Mouse (Mus musculus) limb, embryonic 10.5 days (tissue): Measurements from ENCODE around the gene Chd3. TPM values are rescaled to one million over a fixed set of nuclear protein-coding genes. Genes with fewer than 3 reads are reported as not detected.
"Not testable (repeated sequence)": the region's sequence is repeated elsewhere in the genome, so short reads cannot be mapped to it uniquely, and the experiment has no call there.

Experiments
- DNase-seq: peaks from one replicate; pipeline ENCODE4 v3.0.0-alpha.2; 2017; ENCODE audit warnings: low spot score
- H3K27ac ChIP-seq: fragments of 300-500 bp; sonication (generic); 2 replicates; pipeline ENCODE4 v1.5.1; 2016; ENCODE audit warnings: mild to moderate bottlenecking
- H3K27me3 ChIP-seq: fragments of 300-500 bp; sonication (generic); 2 replicates; pipeline ENCODE4 v1.6.1; 2016; ENCODE audit warnings: low read depth, mild to moderate bottlenecking; ENCODE audit not compliant: poor library complexity, severe bottlenecking
- H3K36me3 ChIP-seq: fragments of 300-500 bp; sonication (generic); 2 replicates; pipeline ENCODE4 v1.6.1; 2016; ENCODE audit warnings: mild to moderate bottlenecking, moderate library complexity
- H3K4me1 ChIP-seq: fragments of 300-500 bp; sonication (generic); 2 replicates; pipeline ENCODE4 v1.6.1; 2016
- H3K4me3 ChIP-seq: fragments of 300-500 bp; sonication (generic); 2 replicates; pipeline ENCODE4 v1.5.1; 2016; ENCODE audit warnings: mild to moderate bottlenecking, moderate library complexity
- H3K9me3 ChIP-seq: fragments of 300-500 bp; sonication (generic); replicated peaks from 2 replicates; pipeline ENCODE4 v1.6.1; 2016; ENCODE audit warnings: mild to moderate bottlenecking
- WGBS: fragments of 180-500 bp; shearing (Covaris S2); methylation state at CpG from one replicate; pipeline ENCODE4 v1.1.7; 2016; 5-methylcytosine and 5-hydroxymethylcytosine counted together
- polyA plus RNA-seq: library from polyadenylated mRNA; unstranded; fragments of >200 nt; fragmentation: Nextera tagmentation; extraction: Ambion mirVana; gene quantifications from 2 replicates; pipeline ENCODE4 v1.2.1, GENCODE M21; 2016

Gene Chd3
- polyA plus RNA-seq, 1 experiment from 2014 or later, result 70.5 TPM

- DNase-seq, result peak; percentile 50
- not testable (repeated sequence) for H3K27me3 ChIP-seq, H3K9me3 ChIP-seq
- peaks cover 46% of the 10 kb centered on the region for H3K4me1 ChIP-seq
- H3K4me3 ChIP-seq, result peak overlapping the region; percentile 69
- 1% methylated on average over 31 of the region's 31 CpGs for WGBS
- H3K27ac ChIP-seq, result peak overlapping the region; percentile 98
- peaks cover 12% of the 10 kb centered on the region for H3K36me3 ChIP-seq
Measured at GRCm38 (mm10) chr11:69394591-69395167, 25.5 kb upstream of the Chd3 start.

DNA sequence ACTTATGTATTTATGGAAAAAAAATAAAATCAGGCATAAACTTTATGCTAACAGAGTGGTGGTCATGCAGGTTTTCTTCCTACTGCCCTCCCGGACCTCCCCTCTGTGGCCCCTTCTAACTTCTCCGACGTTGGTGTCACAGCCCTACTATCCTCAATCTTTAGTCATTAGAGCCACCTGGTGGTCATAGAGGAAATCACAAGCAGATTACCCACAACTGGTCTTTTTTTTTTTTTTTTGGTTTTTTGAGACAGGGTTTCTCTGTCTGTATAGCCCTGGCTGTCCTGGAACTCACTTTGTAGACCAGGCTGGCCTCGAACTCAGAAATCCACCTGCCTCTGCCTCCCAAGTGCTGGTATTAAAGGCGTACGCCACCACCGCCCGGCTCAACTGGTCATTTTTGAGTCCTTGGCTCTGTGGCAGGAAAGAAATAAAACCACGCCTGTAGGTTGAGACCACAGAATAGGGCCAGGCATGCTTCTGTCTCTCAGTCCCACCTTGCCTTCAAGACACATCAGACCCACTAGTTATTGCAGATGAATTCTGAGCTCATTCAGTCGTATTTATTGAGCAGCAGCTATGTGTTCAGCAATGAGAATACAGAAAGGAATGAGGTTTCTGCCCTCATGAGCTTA lies 21.3 kb upstream of the Chd3 start:
- H3K4me1 ChIP-seq, result peaks cover 9% of the 10 kb centered on the region
- WGBS, result 55% methylated on average over 10 of the region's 10 CpGs
- DNase-seq, result peak; percentile 62

DNA sequence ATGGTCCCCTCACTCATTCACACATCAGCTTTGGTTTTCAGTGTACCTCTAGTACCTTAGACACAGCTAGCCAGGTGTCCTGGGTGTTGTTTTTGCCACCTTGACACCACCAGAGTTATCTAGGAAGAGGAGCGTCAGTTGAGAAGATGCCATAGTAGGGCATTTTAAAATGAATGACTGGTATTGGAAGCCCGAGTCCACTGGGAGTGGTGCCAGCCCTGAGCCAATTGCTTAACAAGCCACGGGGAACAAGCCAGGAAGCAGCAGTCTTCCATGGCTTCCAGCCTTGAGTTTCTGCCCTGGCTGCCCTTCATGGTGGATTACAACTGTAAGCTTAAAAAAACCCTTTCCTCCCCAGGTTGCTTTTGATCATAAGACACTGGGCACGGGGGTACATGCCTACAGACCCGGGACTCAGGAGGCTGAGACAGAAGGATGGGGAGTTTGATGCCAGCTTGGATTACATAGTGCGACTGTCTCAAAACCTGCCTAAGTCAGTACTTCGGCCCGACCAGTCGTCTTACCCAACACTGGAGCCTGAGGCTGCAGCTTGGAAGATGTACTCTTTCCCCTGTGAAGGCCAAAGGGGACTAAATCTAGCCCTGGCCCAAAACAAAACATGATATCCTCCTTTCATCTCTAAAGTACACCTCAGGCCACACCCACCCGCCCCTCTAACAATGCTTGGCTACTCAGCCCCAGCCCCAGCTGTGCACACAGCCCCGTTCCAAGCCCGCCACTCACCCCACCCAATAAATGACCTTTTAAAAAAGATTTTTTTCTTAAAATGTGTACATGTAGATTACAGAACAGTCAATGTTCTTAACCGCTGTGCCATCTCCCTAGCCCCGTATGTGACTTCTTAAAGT lies 20.6 kb upstream of the Chd3 start:
- peaks cover 9% of the 10 kb centered on the region for H3K4me1 ChIP-seq
- 74% methylated on average over 14 of the region's 14 CpGs for WGBS
- no peaks in the 10 kb centered on the region for H3K9me3 ChIP-seq
- H3K27ac ChIP-seq, result no peak overlapping the region
- peaks cover 10% of the 10 kb centered on the region for H3K36me3 ChIP-seq
- no peaks in the 10 kb centered on the region for H3K27me3 ChIP-seq
- peak; percentile 27 for DNase-seq
- H3K4me3 ChIP-seq, result no peak overlapping the region

More for the DNA sequence above, 21.3 kb upstream of the Chd3 start:
- no peak overlapping the region for H3K27ac ChIP-seq
- H3K27me3 ChIP-seq, result no peaks in the 10 kb centered on the region
- no peak overlapping the region for H3K4me3 ChIP-seq
- H3K36me3 ChIP-seq, result peaks cover 9% of the 10 kb centered on the region
- H3K9me3 ChIP-seq, result no peaks in the 10 kb centered on the region

GRCm38 (mm10) chr11:69388680-69389079 lies 19.5 kb upstream of the Chd3 start:
- Histone ChIP-seq H3K27me3 (no peaks in the 10 kb centered on the region), H3K36me3 (peaks cover 10% of the 10 kb centered on the region), H3K27ac (no peak overlapping the region), H3K4me3 (no peak overlapping the region), H3K4me1 (0 out of 2 replicates have a peak, but pooled peaks cover 5% of the 10 kb centered on the region), H3K9me3 (no peaks in the 10 kb centered on the region)
- WGBS, result 98% methylated on average over 4 of the region's 4 CpGs
- peak; percentile 18 for DNase-seq

DNA sequence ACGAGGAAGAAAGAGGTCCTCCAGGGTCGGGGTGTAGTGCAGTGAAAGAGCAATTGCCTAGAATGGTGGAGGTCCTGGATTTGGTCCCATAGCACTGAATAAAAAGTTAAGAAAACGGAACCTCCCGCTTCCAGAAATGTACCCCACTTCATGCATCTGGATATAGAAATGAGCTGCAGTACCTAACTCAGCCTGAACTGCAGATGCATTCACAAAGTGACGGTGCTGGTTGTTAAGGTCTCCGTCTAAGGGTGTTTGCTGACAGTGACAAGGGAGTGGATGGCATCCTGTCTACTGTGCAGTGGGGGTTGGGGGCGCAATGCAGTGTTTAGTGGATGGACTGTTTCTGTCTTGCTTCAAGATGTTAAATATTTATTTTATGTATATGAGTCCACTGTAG lies 17.6 kb upstream of the Chd3 start:
- no peak for DNase-seq
- H3K4me3 ChIP-seq, result no peak overlapping the region
- WGBS, result 79% methylated on average over 7 of the region's 7 CpGs
- H3K27me3 ChIP-seq, result no peaks in the 10 kb centered on the region
- H3K4me1 ChIP-seq, result 0 out of 2 replicates have a peak, but pooled peaks cover 5% of the 10 kb centered on the region
- no peak overlapping the region for H3K27ac ChIP-seq
- peaks cover 11% of the 10 kb centered on the region; the same call in 1 of the 2 replicates for H3K36me3 ChIP-seq
- H3K9me3 ChIP-seq, result no peaks in the 10 kb centered on the region

GRCm38 (mm10) chr11:69384979-69385378 lies 15.8 kb upstream of the Chd3 start:
- Histone ChIP-seq H3K27me3 (no peaks in the 10 kb centered on the region), H3K4me3 (no peak overlapping the region), H3K9me3 (no peaks in the 10 kb centered on the region), H3K27ac (no peak overlapping the region), H3K36me3 (peaks cover 16% of the 10 kb centered on the region; the same call in 1 of the 2 replicates), H3K4me1 (0 out of 2 replicates have a peak, but pooled peaks cover 2% of the 10 kb centered on the region)
- DNase-seq, result no peak
- WGBS, result 84% methylated on average over 6 of the region's 6 CpGs

GRCm38 (mm10) chr11:69382478-69383105 lies 13.4 kb upstream of the Chd3 start:
- Histone ChIP-seq H3K27me3 (no peaks in the 10 kb centered on the region), H3K27ac (no peak overlapping the region), H3K4me1 (0 out of 2 replicates have a peak, but pooled peaks cover 3% of the 10 kb centered on the region), H3K36me3 (peaks cover 23% of the 10 kb centered on the region), H3K4me3 (no peak overlapping the region), H3K9me3 (no peaks in the 10 kb centered on the region)
- 70% methylated on average over 10 of the region's 10 CpGs for WGBS
- no peak for DNase-seq

- no peak for DNase-seq
- Histone ChIP-seq H3K4me3 (no peak overlapping the region), H3K9me3 (no peaks in the 10 kb centered on the region), H3K4me1 (0 out of 2 replicates have a peak, but pooled peaks cover 3% of the 10 kb centered on the region), H3K27ac (no peak overlapping the region), H3K27me3 (no peaks in the 10 kb centered on the region), H3K36me3 (peaks cover 35% of the 10 kb centered on the region)
- WGBS, result 83% methylated on average over 6 of the region's 6 CpGs
Measured at GRCm38 (mm10) chr11:69381356-69381755, 12.2 kb upstream of the Chd3 start.

- no peak for DNase-seq
- H3K27me3 ChIP-seq, result no peaks in the 10 kb centered on the region
- H3K36me3 ChIP-seq, result peaks cover 44% of the 10 kb centered on the region
- no peak overlapping the region for H3K4me3 ChIP-seq
- no peak overlapping the region for H3K27ac ChIP-seq
- WGBS, result 88% methylated on average over 3 of the region's 3 CpGs
- H3K9me3 ChIP-seq, result no peaks in the 10 kb centered on the region
- H3K4me1 ChIP-seq, result 0 out of 2 replicates have a peak, but pooled peaks cover 3% of the 10 kb centered on the region
Measured at GRCm38 (mm10) chr11:69379600-69379999, 10.4 kb upstream of the Chd3 start.

DNA sequence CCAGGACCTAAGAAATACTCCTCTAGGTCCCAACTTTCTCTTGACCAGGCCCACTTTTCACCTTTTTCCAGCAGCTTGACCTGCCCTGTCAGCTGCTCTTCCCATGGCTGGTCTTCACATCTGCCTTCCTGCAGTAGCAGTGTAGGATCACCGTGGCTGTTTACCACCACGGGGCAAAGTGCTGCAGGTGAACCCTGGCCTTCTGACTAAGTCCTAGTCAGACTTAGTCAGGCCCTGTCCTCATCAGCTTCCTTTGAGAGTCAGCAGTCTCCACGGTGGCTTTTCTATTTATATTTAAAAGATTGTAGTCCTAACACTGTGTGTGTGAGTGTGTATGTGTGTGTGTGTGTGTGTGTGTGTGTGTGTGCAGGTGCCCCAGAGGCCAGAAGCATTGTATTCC lies 8.6 kb upstream of the Chd3 start:
- Histone ChIP-seq H3K36me3 (peaks cover 60% of the 10 kb centered on the region), H3K4me1 (0 out of 2 replicates have a peak, but pooled peaks cover 3% of the 10 kb centered on the region), H3K9me3 (no peaks in the 10 kb centered on the region), H3K27me3 (no peaks in the 10 kb centered on the region), H3K27ac (no peak overlapping the region), H3K4me3 (no peak overlapping the region)
- no peak for DNase-seq
- WGBS, result 85% methylated on average over 3 of the region's 3 CpGs

DNA sequence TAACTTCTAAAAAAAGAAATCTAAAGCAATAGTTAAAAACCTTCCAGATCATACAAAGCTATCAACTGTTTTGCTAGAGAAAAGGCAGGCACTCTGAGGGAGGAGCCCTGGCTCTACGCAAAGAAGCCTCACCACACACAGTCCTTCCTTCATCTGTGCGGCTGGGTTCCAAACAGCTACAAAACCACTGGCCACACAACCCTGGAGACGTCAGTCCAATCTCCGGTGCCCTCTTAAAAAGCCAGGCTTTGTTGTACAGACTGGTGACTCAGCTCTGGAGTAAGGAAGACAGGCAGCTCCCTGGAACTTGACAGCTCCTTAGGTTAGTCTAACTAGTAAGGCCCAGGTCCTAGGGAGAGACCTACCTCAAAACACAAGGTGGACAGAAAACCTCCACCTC lies 6.4 kb upstream of the Chd3 start:
- Histone ChIP-seq H3K4me1 (peaks cover 21% of the 10 kb centered on the region), H3K9me3 (no peaks in the 10 kb centered on the region), H3K27ac (no peak overlapping the region), H3K27me3 (no peaks in the 10 kb centered on the region), H3K36me3 (peaks cover 71% of the 10 kb centered on the region), H3K4me3 (no peak overlapping the region)
- no peak for DNase-seq
- WGBS, result 91% methylated on average over 4 of the region's 4 CpGs

DNA sequence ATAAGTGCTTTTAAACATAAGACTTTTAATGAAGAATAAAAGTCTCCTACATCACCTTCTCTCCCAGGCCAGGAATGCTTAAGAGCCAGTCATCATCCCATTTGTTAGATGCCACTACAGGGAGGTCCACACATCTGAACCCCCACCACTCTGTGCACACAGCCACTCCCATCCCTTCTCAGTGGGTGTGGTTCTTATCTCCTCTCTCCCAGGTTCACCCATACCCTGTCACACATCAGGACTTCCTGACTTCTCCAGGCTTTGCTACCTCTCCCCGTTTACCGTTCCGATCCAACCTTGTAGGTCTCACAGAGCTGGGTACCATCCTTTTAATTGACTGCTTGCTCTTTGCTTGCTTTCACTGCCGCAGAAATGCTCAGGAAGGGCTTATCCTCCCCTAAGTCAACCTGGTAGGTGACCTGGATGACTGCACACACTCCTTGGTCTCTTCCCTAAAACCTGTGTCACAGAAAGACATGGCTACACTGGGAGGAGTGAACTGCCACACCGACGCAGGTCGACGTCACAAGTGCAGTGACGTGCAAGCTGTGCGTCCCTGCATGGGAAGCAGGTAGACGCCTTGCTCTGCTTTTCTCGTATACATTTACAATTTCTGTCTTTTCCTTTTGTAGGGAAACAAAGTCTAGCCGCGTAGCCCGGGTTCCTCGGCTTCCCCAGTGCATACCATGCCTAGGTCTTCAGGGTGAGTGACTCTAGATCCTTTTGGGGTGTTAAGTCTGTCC lies 4.2 kb upstream of the Chd3 start:
- Histone ChIP-seq H3K4me3 (no peak overlapping the region), H3K4me1 (peaks cover 29% of the 10 kb centered on the region), H3K27me3 (no peaks in the 10 kb centered on the region), H3K36me3 (peaks cover 68% of the 10 kb centered on the region), H3K9me3 (no peaks in the 10 kb centered on the region), H3K27ac (no peak overlapping the region; the same call in 1 of the 2 replicates)
- WGBS, result 90% methylated on average over 16 of the region's 16 CpGs
- no peak for DNase-seq
